Mouse (Mus musculus) heart, embryonic 16.5 days (tissue): Measurements from ENCODE around the gene Bid. TPM values are rescaled to one million over a fixed set of nuclear protein-coding genes. Genes with fewer than 3 reads are reported as not detected.
"Not testable (repeated sequence)": the region's sequence is repeated elsewhere in the genome, so short reads cannot be mapped to it uniquely, and the experiment has no call there.

Source experiments
- ATAC-seq: fragments of 200-750 bp; cut with Nextera tagmentation; replicated peaks from 2 replicates; pipeline ENCODE4 v1.8.0; 2017; ENCODE audit warnings: moderate number of reproducible peaks; ENCODE audit not compliant: insufficient read depth, low FRiP score; ENCODE audit errors: extremely low read depth
- H3K27ac ChIP-seq: fragments of 300-500 bp; sonication (generic); 2 replicates; pipeline ENCODE4 v1.5.1; 2014; ENCODE audit warnings: mild to moderate bottlenecking, low read length, control low read depth, moderate library complexity
- H3K27me3 ChIP-seq: fragments of 300-500 bp; sonication (generic); 2 replicates; pipeline ENCODE4 v1.6.1; 2014; ENCODE audit warnings: low read length, mixed read lengths; ENCODE audit not compliant: control insufficient read depth, insufficient read depth
- H3K36me3 ChIP-seq: fragments of 300-500 bp; sonication (generic); 2 replicates; pipeline ENCODE4 v1.6.1; 2014; ENCODE audit not compliant: control insufficient read depth, insufficient read depth
- H3K4me1 ChIP-seq: fragments of 300-500 bp; sonication (generic); 2 replicates; pipeline ENCODE4 v1.6.1; 2014; ENCODE audit warnings: low read length, mixed read lengths; ENCODE audit not compliant: control insufficient read depth, insufficient read depth
- H3K4me2 ChIP-seq: fragments of 300-500 bp; sonication (generic); 2 replicates; pipeline ENCODE4 v1.6.1; 2014; ENCODE audit warnings: low read depth, mild to moderate bottlenecking, control low read depth, low read length
- H3K4me3 ChIP-seq: fragments of 300-500 bp; sonication (generic); 2 replicates; pipeline ENCODE4 v1.5.1; 2014; ENCODE audit warnings: mild to moderate bottlenecking, control low read depth, low read length
- H3K9ac ChIP-seq: fragments of 300-500 bp; sonication (generic); 2 replicates; pipeline ENCODE4 v1.6.1; 2014; ENCODE audit warnings: low read length, control low read depth
- H3K9me3 ChIP-seq: fragments of 300-500 bp; sonication (generic); replicated peaks from 2 replicates; pipeline ENCODE4 v1.6.1; 2016; ENCODE audit warnings: low read length; ENCODE audit not compliant: control insufficient read depth
- WGBS: fragments of 180-500 bp; shearing (Covaris S2); extraction: QIAGEN DNeasy Blood & Tissue Kit; methylation state at CpG from one replicate; pipeline ENCODE4 v1.1.7; 2014; 5-methylcytosine and 5-hydroxymethylcytosine counted together
- polyA plus RNA-seq: library from polyadenylated mRNA; unstranded; fragments of >200 nt; fragmentation: Nextera tagmentation; extraction: Ambion mirVana; gene quantifications from 2 replicates; pipeline ENCODE4 v1.2.1, GENCODE M21; 2015

Gene Bid
- polyA plus RNA-seq, 1 experiment from 2014 or later, result 18.3 TPM

- Histone ChIP-seq H3K9ac (no peak overlapping the region), H3K4me1 (peaks cover 15% of the 10 kb centered on the region), H3K36me3 (peaks cover 17% of the 10 kb centered on the region), H3K4me3 (no peak overlapping the region), H3K27ac (peak overlapping the region; percentile 61; the same call in 1 of the 2 replicates), H3K4me2 (no peak overlapping the region), H3K9me3 (no peaks in the 10 kb centered on the region), H3K27me3 (no peaks in the 10 kb centered on the region)
- no peak for ATAC-seq
- WGBS, result 55% methylated on average over 1 of the region's 1 CpGs
Measured at GRCm38 (mm10) chr6:120929421-120929820, 12.8 kb upstream of the Bid start.

GRCm38 (mm10) chr6:120927765-120928164 is 11.1 kb upstream of the Bid start:
- Histone ChIP-seq H3K9me3 (no peaks in the 10 kb centered on the region), H3K36me3 (peaks cover 8% of the 10 kb centered on the region), H3K4me2 (no peak overlapping the region), H3K9ac (no peak overlapping the region), H3K27me3 (no peaks in the 10 kb centered on the region), H3K27ac (peak overlapping the region; percentile 14; the same call in 1 of the 2 replicates), H3K4me1 (peaks cover 12% of the 10 kb centered on the region), H3K4me3 (no peak overlapping the region)
- ATAC-seq, result no peak; the same call in 1 of the 2 replicates
- 51% methylated on average over 3 of the region's 3 CpGs for WGBS

- no peak overlapping the region for H3K27ac ChIP-seq
- H3K4me1 ChIP-seq, result peaks cover 5% of the 10 kb centered on the region
- H3K9me3 ChIP-seq, result no peaks in the 10 kb centered on the region
- H3K9ac ChIP-seq, result no peak overlapping the region
- H3K27me3 ChIP-seq, result no peaks in the 10 kb centered on the region
- 38% methylated on average over 2 of the region's 2 CpGs for WGBS
- no peak overlapping the region for H3K4me2 ChIP-seq
- no peak overlapping the region for H3K4me3 ChIP-seq
- H3K36me3 ChIP-seq, result peaks cover 3% of the 10 kb centered on the region; the same call in 1 of the 2 replicates
- no peak for ATAC-seq
Measured at GRCm38 (mm10) chr6:120926880-120927279, 10.2 kb upstream of the Bid start.

GRCm38 (mm10) chr6:120924791-120925321 is 8.2 kb upstream of the Bid start:
- not testable (repeated sequence) for H3K9ac ChIP-seq, H3K4me3 ChIP-seq, H3K4me2 ChIP-seq, H3K27ac ChIP-seq, ATAC-seq, H3K4me1 ChIP-seq, H3K27me3 ChIP-seq, H3K9me3 ChIP-seq, H3K36me3 ChIP-seq
- WGBS, result 77% methylated on average over 2 of the region's 2 CpGs

- Histone ChIP-seq H3K36me3 (no peaks in the 10 kb centered on the region), H3K9me3 (no peaks in the 10 kb centered on the region), H3K27ac (no peak overlapping the region), H3K4me3 (no peak overlapping the region), H3K4me1 (peaks cover 10% of the 10 kb centered on the region), H3K27me3 (no peaks in the 10 kb centered on the region), H3K9ac (no peak overlapping the region), H3K4me2 (no peak overlapping the region)
- ATAC-seq, result no peak
- WGBS, result 46% methylated on average over 3 of the region's 3 CpGs
Measured at GRCm38 (mm10) chr6:120917975-120918374, 1.3 kb upstream of the Bid start.

- not testable (repeated sequence) for H3K9me3 ChIP-seq, H3K27me3 ChIP-seq, H3K27ac ChIP-seq, H3K36me3 ChIP-seq
- peak overlapping the region; percentile 77 for H3K4me3 ChIP-seq
- WGBS, result 34% methylated on average over 8 of the region's 14 CpGs
- H3K4me2 ChIP-seq, result peak overlapping the region; percentile 73
- peak overlapping the region; percentile 65 for H3K9ac ChIP-seq
- ATAC-seq, result 0 out of 2 replicates have a peak, but pooled peaks have one; percentile 9
- H3K4me1 ChIP-seq, result peaks cover 13% of the 10 kb centered on the region
Measured at GRCm38 (mm10) chr6:120916972-120917881, 574 bp upstream of the Bid start.

- ATAC-seq, result no peak
- no peak overlapping the region for H3K27ac ChIP-seq
- H3K27me3 ChIP-seq, result no peaks in the 10 kb centered on the region
- H3K4me1 ChIP-seq, result peaks cover 13% of the 10 kb centered on the region
- H3K36me3 ChIP-seq, result no peaks in the 10 kb centered on the region
- H3K9me3 ChIP-seq, result no peaks in the 10 kb centered on the region
- peak overlapping the region; percentile 73 for H3K4me2 ChIP-seq
- H3K4me3 ChIP-seq, result peak overlapping the region; percentile 77
- peak overlapping the region; percentile 26; the same call in 1 of the 2 replicates for H3K9ac ChIP-seq
- WGBS, result 48% methylated on average over 2 of the region's 2 CpGs
Measured at GRCm38 (mm10) chr6:120915649-120915975, 1.0 kb downstream of the Bid start.

GRCm38 (mm10) chr6:120914911-120915648 is 1.6 kb downstream of the Bid start:
- H3K27ac ChIP-seq, result no peak overlapping the region
- H3K9ac ChIP-seq, result peak overlapping the region; percentile 26; the same call in 1 of the 2 replicates
- ATAC-seq, result no peak
- H3K4me1 ChIP-seq, result peaks cover 13% of the 10 kb centered on the region
- no peaks in the 10 kb centered on the region for H3K9me3 ChIP-seq
- peak overlapping the region; percentile 5; the same call in 1 of the 2 replicates for H3K4me3 ChIP-seq
- no peaks in the 10 kb centered on the region for H3K36me3 ChIP-seq
- H3K4me2 ChIP-seq, result peak overlapping the region; percentile 73
- 43% methylated on average over 9 of the region's 9 CpGs for WGBS
- H3K27me3 ChIP-seq, result no peaks in the 10 kb centered on the region
